Mouse (Mus musculus) embryo, embryonic 11.5 days (tissue): ENCODE results near the gene 9430038I01Rik.
"Not testable (repeated sequence)": the region's sequence is repeated elsewhere in the genome, so short reads cannot be mapped to it uniquely, and the experiment has no call there.

Experiments used
- DNase-seq: peaks from one replicate; pipeline ENCODE4 v3.0.0-alpha.2; 2012; ENCODE audit warnings: low read depth, low spot score

The 9430038I01Rik gene

GRCm38 (mm10) chr7:137410337-137411197, at the start of gene 9430038I01Rik:
Gene 9430038I01Rik, minus strand, starts transcription at chr7:137410762.
- peak; percentile 91 for DNase-seq

GRCm38 (mm10) chr7:137445321-137445720, 34.8 kb upstream of the 9430038I01Rik start:
- no peak for DNase-seq

- DNase-seq = no peak
Measured at GRCm38 (mm10) chr7:137442951-137443350, 32.4 kb upstream of the 9430038I01Rik start.

GRCm38 (mm10) chr7:137438962-137439361, 28.4 kb upstream of the 9430038I01Rik start:
- DNase-seq = not testable (repeated sequence)

GRCm38 (mm10) chr7:137438179-137438550, 27.6 kb upstream of the 9430038I01Rik start:
- DNase-seq = peak; percentile 20

GRCm38 (mm10) chr7:137437440-137438178, 27.0 kb upstream of the 9430038I01Rik start, which contains the start of gene Glrx3:
Gene Glrx3, plus strand, starts transcription at chr7:137437614.
- DNase-seq = peak; percentile 88

- no peak for DNase-seq
Measured at GRCm38 (mm10) chr7:137436901-137437300, 26.3 kb upstream of the 9430038I01Rik start.

- DNase-seq = no peak
Measured at GRCm38 (mm10) chr7:137431769-137432603, 21.4 kb upstream of the 9430038I01Rik start.

GRCm38 (mm10) chr7:137426693-137427092, 16.1 kb upstream of the 9430038I01Rik start:
- DNase-seq = no peak

GRCm38 (mm10) chr7:137421236-137421635, 10.7 kb upstream of the 9430038I01Rik start:
- DNase-seq = no peak

- DNase-seq = no peak
Measured at GRCm38 (mm10) chr7:137420550-137420949, 10.0 kb upstream of the 9430038I01Rik start.

GRCm38 (mm10) chr7:137414710-137415109, 4.1 kb upstream of the 9430038I01Rik start:
- DNase-seq = no peak

- no peak for DNase-seq
Measured at GRCm38 (mm10) chr7:137407428-137408058, 3.0 kb downstream of the 9430038I01Rik start.

- no peak for DNase-seq
Measured at GRCm38 (mm10) chr7:137404146-137404545, 6.4 kb downstream of the 9430038I01Rik start.

GRCm38 (mm10) chr7:137398973-137399372, 11.6 kb downstream of the 9430038I01Rik start:
- DNase-seq = no peak

GRCm38 (mm10) chr7:137397361-137397910, 13.1 kb downstream of the 9430038I01Rik start:
- DNase-seq = no peak

GRCm38 (mm10) chr7:137395421-137395820, 15.1 kb downstream of the 9430038I01Rik start:
- DNase-seq = no peak

GRCm38 (mm10) chr7:137387863-137388262, 22.7 kb downstream of the 9430038I01Rik start:
- DNase-seq = no peak

- no peak for DNase-seq
Measured at GRCm38 (mm10) chr7:137374996-137375395, 35.6 kb downstream of the 9430038I01Rik start.

GRCm38 (mm10) chr7:137371770-137372169, 38.8 kb downstream of the 9430038I01Rik start:
- no peak for DNase-seq

GRCm38 (mm10) chr7:137370175-137370574, 40.4 kb downstream of the 9430038I01Rik start:
- no peak for DNase-seq
